Mouse (Mus musculus) urinary bladder, postnatal 14 days (tissue): ENCODE results near the gene Spata25.
"Not testable (repeated sequence)": the region's sequence is repeated elsewhere in the genome, so short reads cannot be mapped to it uniquely, and the experiment has no call there.

Experiments used
- DNase-seq: peaks from one replicate; pipeline ENCODE4 v3.0.0; 2021; ENCODE audit warnings: low spot score

Gene Spata25

DNA sequence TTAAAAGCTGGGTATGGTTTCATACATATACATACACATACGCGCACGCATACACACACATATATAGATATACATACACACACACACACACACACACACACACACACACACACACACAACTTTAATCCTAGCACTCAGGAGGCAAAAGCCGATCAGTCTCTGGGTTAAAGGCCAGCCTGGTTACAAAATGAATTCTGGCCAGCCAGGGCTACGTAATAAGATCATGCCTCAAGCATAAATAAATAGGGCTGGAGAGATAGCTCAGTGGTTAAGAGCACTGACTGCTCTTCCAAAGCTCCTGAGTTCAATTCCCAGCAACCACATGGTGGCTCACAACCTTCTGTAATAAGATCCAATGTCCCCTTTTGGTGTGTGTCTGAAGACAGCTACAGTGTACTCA, 27.2 kb upstream of the Spata25 start:
- not testable (repeated sequence) for DNase-seq

DNA sequence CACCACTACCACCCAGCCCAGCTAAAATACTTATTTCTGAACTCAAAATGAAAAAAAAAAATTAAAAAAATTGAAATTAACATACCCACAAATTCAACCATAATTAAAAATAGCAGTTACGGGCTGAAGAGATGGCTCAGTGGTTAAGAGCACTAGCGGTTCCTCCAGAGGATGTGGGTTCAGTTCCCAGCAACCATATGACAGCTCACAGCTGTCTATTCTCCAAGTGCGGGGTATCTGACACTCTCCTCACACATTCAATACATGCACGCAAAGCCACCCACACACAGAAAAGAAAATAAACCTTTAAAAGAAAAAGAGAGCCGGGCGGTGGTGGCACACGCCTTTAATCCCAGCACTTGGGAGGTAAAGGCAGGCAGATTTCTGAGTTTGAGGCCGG, 21.7 kb upstream of the Spata25 start:
- DNase-seq = no peak

DNA sequence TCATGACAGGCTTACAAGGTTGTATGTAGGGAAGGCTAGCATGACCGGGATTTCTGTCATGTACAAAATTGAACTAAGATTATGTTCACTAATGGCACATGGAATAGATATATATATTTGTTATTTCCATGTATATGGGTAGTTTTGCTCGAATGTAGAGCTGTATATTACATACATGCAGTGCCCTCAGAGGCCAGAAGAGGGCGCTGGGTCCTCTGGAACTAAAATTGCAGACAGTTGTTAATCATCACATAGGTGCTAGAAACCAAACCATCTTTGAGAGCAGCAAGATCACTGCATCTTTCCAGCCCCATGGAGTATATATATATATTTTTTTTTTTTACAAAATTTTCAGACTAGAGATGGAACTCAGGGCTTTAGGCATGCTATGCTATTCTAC, 17.4 kb upstream of the Spata25 start:
- DNase-seq = no peak

DNA sequence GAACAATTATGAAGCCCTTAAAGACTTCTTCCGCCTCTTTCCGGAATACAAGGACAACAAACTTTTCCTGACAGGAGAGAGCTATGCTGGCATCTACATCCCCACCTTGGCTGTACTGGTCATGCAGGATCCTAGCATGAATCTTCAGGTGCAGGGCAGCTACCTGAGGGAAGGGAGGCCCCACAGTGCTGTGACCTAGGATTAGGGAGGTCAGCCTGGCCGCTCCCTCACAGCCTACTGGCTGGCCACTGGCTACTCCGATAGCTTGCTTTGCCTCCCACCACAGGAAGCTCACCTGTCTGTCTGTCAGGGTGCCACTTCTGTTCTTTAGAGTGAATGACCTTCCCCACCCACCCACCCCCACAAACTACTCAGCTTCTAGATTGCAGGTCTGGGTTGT, 6.8 kb upstream of the Spata25 start:
- DNase-seq = no peak

DNA sequence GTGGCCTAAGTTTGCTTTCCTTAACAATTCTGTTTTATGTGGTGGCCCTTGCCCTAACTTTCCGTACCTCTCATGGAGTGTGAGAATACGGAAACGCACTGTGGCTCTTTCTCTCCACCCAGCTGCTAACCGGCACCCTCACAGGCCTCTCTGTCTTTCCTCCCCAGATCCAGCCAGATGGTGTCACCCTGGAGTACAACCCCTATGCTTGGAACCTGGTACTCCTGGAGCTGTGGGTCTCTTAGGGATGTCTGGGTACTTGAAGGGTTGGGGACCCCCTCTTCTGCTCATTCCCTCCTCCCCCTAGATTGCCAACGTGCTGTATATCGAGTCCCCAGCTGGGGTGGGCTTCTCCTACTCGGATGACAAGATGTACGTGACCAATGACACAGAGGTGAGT, 6.2 kb upstream of the Spata25 start:
- no peak for DNase-seq

DNA sequence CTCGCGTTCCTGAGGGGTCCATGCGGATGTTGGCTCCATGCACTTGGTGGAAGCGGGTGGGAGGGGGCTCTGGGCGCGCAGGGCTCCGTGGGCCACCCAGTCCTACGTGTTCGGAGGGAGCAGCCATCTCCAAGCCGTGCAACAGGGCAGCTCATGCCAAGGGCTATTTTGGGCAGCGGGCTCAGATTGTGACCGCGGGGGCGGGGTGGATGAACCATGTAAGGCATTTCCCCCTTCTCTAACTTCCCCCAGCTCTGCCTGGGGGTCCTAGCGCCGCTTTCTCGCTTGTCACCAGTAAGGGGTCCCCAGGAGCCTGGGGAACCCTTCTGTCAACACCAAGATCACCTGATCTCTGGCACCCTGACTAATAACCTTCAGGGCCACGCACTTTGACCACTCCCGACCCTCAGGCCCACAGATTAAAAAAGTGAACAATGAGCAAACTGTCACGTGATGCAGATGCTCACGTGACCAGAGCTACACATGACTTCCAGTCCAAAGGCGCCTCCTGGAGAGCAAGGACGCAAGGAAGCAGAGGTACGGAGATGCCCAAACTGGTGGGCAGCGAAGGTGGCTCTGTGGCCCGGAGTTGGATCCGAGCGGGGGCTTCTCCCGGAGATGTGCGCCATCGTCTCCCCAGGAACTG, 5.1 kb upstream of the Spata25 start, which contains the start of gene Neurl2:
Gene Neurl2, minus strand, starts transcription at position 143 of the 646 bp plus-strand sequence.
- peak; percentile 91 for DNase-seq

DNA sequence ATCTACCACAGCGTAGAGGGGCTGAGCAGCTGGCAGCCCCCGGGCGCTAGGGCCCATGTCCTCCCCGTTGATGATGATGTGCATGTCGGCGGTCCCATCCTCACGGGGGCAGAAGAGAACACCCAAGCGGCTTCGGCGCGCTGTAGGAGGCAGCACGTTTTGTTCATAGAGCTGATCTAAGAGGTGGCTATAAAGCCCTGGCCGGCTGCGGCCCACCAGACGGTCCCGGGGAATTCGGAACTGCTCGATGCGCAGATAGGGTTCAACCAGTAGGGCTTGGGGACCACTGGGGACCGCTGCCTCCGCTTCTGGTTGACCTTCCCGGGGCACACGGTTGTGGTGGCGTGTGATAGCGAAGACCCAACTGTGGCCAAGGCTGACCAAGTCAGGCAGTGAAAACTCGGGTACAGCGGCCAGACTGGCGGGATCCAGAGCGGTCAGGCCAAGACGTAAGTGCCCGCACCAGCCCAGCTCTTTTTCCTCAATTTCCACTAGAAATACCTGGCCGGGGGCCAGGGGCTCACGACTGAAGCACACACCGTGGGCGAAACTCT, 4.5 kb upstream of the Spata25 start, which contains the start of gene Ctsa:
Gene Ctsa, plus strand, starts transcription at position 126 of the 554 bp plus-strand sequence.
- DNase-seq = peak; percentile 75

DNA sequence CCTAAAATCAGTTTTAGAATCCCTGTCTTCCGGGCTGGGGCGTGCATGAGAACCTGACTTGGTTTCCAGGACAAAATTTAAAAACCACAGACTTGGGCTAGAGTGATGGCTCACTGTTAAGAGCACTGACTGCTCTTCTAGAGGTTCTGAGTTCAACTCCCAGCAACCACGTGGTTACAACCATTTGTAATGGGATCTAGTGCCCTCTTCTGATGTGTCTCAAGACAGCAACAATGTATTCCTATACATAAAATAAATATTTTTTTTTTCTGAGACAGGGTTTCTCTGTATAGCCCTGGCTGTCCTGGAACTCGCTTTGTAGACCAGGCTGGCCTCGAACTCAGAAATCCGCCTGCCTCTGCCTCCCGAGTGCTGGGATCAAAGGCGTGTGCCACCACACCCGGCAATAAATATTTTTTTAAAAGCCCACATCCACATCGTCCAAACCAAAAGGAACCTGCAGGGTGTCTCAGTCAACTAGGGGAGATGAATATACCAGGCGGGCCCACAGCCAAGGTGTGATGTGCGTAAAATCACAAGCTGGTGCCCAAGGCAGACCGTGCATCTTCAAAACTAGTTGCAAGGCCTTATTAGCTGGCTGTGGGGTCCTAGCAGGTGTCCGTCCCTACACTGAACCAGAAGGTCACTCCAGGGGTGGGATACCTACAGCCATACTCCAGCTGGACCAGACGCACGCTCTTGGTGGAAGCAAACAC, 3.9 kb upstream of the Spata25 start:
- DNase-seq = no peak

DNA sequence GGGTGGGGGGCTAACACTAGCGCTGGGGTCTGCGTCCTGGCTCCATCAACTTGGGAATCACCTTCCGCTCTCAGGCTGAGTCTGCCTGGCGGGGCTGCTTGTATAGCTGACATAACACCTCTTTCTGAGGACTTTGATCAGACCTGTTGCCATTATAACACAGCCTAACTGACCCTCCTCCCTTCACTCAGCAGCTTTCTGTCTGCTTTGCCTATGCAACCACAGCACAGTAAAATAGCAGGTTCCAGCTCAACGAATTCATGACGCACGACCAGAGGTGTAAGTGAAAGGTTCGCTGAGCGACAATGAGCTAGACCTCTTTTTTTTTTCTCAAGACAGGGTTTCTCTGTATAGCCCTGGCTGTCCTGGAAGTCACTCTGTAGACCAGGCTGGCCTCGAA, 2.7 kb upstream of the Spata25 start:
- no peak for DNase-seq

DNA sequence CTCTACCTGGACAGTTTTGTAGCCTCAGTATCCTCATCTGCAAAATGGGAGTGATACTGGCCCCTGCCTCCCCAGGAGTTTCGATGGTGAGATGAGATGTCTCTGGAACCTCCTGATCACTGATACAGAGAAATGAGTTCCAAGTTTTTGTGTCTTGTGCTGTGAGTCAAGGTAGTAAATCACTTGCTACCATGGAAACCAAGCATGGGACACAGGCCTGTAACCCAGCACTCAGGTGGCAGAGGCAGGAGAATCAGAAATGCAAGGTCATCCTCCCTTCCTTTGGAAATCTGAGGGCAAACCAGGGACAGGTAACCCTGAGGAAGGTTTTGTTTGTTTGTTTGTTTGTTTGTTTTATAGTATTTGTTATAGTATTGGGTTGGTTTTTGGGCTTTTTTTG, 753 bp upstream of the Spata25 start:
- no peak for DNase-seq

DNA sequence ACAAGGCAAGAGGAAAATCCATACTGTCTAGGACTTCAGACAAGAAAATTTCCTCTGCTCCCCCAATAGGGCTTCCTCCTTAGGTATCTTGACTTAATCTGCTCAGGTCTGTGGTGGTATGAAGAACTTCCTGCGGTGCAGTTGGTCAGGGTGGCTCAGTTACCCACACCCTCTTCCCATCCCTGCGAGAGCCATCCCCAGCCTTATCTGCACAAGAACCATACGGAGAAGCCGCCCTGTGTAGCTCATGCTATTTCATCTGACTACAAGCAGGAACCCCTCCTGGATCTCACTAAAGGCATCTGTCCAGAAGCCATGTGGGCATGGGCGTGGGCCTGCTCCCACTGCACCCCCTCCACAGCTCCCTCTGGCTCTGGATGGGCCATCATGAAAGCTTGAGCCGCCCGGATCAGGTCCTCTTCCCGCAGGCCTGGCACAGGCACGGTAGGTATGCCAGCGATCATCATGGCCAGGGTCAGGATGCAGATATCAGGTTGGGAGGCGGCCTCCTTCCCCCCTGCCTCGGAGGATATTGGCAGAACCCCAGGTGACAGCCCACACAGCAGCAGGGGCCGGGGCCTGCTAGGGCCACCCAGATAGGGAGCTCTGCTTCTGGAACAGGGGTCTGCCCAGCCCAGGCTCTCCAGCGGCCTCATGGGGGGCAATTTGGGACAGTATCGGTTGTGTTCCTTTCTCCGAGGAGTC, 1.0 kb downstream of the Spata25 start:
- no peak for DNase-seq

DNA sequence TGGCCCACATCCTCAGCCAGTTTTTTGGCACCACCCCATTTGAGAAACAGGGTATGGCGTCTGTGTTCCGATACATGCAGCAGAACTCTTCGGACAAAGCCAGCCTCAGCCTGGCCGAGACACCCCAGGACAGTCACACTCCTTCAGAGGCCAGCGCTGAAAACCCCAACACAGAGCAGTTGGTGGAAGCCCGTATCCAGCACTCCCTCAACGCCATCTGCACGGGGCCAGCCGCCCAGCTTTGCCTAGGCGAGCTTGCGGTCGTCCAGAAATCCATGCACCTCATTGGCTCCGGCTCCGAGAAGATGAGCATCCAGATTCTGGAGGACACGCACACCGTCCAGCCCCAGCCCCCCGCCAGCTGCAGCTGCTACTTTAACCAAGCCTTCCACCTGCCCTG, 2.8 kb downstream of the Spata25 start:
- DNase-seq = no peak

DNA sequence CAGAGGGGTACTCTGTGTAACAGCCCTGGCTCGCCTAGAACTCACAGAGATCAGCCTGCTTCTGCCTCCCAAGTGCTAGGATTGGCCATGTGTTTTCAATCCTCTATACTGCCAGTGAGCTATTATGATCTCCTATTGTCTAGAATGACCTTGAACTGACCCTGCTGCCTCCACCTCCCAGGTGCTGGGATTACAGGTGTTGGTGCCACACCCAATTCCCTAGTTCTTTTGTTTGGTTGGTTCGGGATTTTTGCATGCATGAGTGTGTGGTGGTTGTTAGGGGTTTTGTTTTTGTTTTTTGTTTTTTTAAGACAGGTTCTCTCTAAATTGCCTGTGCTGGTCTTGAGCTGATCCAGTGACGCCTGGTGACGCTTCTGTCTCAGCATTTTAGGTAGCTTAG, 4.4 kb downstream of the Spata25 start:
- DNase-seq = no peak

DNA sequence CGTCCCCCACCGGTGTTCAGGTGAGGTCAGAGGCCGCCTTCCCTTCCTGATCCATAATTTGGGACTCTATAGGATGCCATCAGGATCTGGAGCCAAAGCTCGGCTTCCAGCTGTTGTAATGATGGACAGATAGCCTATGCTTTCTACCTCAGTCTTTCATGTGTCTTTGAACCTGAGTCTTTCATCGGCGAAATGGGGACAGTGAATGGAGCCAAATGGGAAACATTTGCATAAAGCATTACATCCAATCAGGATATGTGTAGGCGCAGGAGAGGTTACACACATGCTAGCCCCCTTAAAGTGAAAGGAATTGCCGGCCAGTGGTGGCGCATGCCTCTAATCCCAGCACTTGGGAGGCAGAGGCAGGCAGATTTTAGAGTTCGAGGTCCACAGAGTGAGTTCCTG, 5.2 kb downstream of the Spata25 start:
- DNase-seq = no peak

DNA sequence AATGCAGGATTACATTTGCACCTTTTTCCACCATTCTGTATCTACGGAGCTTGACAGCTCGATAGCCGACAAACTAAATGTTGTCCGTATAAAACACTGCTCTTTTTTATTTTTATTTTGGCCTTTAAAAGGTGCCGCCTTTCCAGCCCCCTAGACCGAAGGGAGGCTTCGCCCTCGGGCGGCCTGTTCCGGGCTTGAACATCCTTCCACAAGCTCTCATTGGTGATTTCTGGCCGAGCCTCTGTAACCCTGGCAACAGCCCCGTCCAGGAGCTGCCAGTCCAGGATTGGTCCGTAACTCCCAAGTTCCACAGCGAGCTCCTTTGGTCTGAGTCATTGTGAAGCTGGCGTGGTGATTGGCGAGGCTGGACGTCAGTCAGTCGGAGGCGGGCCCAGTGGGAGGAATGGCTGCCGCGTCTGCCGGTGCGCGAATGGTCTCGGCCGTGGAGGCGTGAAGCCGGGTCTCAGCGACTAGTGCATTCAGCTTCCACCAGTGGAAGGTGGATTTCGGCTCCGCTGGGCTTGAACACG, 5.6 kb downstream of the Spata25 start, which contains the start of gene Zswim1:
Gene Zswim1, plus strand, starts transcription at position 51 of the 530 bp plus-strand sequence.
- peak; percentile 100 for DNase-seq

DNA sequence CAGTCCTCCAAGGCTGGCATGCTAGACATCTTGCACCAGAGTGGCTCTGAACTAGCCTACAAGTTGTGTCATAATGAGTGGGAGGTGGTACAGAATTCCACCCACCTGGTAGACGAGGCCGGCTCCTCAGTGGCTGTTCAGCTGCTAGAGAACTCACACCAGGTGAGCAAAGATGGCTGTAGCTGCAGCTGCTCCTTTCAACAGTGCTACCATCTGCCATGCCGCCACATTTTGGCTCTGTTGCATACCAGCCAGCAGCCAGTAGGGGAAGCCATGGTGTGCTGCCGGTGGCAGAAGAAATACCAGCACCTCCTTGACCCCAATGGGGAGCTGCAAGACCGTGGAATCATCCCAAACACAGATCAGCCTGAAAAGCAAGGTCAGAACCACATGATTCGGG, 7.3 kb downstream of the Spata25 start:
- no peak for DNase-seq

DNA sequence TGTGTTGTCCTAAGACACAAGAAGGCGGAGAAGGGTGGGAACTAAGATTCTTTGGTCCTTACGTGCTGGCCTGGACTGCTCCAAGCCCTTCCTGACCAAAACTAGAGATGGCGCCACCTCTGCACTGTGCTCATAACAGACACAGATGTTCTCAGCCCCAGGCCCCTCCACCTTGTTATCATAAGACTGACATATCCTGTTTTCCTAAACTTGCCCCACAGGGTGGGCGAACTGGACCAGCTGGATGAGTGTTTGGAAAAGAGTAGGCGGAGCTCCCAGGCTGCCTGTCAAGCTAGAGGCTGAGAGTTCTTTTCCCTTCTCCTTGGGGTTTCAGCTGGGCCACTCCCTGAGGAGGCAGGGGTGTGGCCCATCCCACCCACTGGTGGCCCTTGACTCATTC, 10.6 kb downstream of the Spata25 start:
- no peak for DNase-seq

DNA sequence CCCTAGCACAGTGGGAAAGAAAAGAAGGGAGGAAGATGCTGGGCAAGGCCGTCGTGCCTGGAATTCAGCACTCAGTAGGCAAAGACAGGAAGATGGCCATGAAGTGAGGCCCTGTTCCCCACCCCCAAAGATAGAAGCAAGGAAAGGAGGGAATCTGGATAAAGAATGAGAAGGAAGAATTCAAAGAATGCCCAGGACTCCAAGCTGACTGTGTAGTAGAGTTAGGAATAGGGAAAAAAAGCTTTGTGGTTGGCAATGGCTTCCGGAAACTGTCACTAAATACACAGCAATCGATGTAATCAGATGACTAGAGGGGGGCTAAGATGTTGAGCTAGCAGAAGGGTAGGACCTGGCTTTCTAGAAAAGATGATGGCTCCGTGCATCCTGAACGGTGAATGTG, 11.1 kb downstream of the Spata25 start:
- DNase-seq = no peak

DNA sequence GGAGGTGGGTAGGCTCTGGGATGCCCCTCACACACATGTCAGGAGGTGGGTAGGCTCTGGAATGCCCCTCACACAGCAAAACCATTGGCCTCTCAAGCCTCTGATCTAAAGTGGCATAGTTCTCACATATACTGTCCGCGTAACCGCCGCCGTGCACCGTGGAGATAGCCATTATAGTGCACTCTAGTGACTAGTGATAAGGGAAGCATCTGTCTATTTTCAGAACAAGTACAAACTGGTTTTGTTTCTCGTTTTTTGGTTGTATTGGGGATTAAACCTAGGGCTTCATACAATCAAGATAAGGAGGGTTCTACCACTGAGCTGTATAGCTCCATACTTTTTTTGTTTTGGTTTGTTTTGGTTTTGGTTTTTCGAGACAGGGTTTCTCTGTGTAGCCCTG, 12.5 kb downstream of the Spata25 start:
- no peak for DNase-seq

DNA sequence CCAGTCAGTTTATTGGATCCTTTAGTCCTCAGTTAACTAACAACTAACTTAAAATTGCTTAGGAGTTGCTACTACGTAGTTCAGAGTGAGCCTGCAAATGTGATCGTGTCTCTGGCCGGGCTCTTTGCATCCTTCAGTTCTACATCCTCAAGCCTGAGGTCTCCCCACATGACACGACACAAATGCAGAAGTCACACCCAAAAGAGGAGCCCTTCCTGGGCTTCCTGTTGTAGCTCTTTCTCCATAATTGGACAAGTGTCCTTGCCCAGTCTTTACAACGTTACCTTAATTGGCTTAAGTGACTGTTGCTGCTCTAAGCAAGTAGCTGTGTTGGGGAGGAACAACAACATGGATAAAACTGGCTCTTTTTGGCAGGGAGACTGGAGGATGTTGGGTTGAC, 13.0 kb downstream of the Spata25 start:
- DNase-seq = no peak

DNA sequence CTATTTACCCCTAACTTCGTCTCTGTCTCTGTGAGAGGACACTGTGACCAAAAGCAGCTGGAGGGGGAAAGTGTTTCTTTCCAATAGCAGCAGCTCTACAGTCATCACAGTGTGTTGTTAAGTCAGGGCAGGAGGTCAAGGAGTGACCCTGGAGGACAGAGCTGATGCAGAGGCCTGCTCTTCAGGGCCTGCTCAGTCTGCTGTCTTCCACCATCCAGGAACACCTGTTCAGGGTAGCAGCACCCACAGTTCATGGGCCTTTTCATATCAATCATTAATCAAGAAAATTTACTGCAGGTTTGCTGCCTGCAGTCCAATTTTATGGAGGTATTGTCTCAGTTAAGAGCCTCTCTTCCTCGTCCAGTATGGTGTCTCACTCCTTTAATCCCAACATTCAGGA, 14.8 kb downstream of the Spata25 start:
- no peak for DNase-seq

DNA sequence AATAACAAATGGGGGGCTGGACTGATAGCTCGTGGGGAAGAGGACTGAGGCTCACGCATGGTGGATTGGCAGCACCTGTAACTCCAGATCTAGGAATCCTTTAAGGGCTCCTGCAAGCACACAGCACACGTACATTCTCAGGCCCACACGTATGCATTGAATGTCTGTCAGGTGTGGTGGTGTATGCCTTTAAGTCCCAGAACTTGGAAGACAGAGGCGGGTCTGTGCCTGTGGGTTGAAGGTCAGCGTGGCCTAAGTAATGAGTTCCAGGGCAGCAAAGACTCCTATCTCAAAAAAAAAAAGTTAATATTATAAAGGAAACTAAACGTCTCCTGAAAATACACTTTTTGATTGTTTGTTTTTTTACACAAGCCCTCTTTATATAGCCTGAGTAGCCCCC, 21.7 kb downstream of the Spata25 start:
- no peak for DNase-seq

DNA sequence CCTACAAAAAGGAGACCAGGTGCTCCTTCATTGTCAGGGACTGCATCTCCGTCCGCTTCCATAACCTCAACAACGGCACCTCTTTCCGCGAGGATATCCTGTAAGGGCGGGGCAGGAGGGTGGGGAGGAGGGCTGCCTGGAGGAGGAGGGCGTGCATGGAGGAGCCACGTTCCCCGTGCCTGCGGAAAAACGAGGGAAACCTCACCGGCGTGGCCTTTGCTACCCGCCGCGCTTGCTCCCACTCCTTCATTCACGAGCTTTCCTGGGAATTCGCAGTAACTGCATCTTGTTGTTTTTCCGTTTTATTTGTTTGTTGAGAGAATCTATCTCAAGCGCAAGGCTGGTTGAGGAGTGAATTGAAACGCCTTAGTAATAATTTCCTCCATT, 23.0 kb downstream of the Spata25 start:
- no peak for DNase-seq
